Mouse (Mus musculus): ENCODE results near the gene Pigm.

Gene Pigm

DNA sequence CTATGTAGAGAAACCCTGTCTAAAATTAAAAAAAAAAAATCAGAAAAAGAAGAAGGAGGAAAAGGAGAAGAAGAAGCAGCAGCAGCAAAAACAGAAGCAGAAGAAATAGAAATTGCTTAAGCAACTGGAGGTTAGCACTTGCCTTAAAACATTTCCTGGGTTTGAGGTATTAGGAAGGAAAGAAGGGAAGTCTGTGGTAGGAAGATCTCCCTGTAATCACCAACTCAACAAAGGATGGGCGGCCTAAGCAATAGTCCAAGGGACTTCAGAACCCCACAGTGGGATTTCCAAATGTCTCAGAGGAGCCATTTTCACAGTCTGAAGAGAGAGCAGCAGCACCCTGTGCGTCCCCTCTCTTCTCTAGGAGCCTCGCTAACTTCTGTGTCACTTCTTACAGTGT lies 23.9 kb upstream of the Pigm start:
- no peak for DNase-seq

GRCm38 (mm10) chr1:172355336-172355735 lies 21.0 kb upstream of the Pigm start:
- DNase-seq = no peak

DNA sequence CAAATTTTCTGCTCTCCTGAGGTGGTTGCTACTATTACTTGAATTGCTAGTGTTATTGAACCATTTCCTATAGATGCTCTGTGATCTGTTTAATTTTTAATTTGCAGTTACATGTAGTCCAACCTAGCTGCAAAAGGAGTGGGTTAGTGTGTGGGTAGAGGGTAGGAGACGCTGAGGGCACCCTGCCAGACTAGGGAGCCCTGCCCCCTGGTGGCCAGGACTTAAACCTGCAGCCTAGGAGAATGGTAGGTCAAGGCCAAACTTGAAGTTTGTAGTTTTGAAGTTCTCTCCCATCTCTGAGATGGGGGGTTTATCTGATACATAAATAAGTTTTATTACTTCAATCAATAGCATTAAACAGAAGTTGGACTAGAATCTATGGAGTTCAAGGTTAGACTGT lies 18.8 kb upstream of the Pigm start:
- DNase-seq = peak; percentile 50 to 57

- DNase-seq = no peak
Measured at GRCm38 (mm10) chr1:172358341-172358740, 18.0 kb upstream of the Pigm start.

- peak in 1 of 2 experiments; percentile 49 for DNase-seq
Measured at GRCm38 (mm10) chr1:172364684-172365083, 11.7 kb upstream of the Pigm start.

DNA sequence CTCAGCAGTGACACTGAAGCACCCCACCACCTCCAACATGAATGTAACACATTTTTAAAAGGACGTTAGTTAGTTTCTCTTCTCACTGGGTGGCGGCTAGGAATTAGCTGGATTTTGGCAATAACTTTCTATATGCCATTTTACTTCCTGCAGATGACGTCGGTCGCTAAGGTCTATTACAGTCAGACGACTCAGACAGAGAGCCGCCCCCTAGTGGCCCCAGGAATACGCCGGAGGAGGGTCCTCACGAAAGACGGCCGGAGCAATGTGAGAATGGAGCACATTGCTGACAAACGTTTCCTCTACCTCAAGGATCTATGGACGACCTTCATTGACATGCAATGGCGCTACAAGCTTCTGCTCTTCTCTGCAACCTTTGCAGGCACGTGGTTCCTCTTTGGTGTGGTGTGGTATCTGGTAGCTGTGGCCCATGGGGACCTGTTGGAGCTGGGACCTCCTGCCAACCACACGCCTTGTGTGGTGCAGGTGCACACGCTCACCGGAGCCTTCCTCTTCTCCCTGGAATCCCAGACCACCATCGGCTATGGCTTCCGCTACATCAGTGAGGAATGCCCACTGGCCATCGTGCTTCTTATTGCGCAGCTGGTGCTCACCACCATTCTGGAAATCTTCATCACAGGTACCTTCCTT lies 7.5 kb upstream of the Pigm start:
- no peak for DNase-seq

- peak in 1 of 2 experiments; percentile 21 for DNase-seq
Measured at GRCm38 (mm10) chr1:172376758-172377458, 562 bp downstream of the Pigm start.

- DNase-seq = peak; percentile 61 to 65
Measured at GRCm38 (mm10) chr1:172380066-172380465, 3.7 kb downstream of the Pigm start.

DNA sequence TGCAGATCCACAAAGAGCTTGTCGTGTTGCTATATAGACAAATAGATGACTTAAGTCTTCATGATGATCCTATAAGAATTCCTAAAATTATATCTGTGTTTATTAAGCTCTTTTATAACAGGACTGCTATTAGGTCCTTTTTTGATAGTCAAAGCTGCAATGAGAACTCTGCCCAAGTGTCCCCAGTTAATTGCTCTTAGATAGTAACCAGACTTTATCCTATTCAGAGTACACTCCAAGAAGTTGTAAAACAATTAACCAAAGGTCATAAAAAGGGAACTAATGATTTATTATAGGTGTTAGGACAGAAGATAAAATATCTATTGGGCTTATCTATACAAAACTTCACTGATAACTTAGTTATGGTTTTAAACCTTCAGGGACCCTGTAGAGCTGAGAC lies 5.7 kb downstream of the Pigm start:
- no peak for DNase-seq

DNA sequence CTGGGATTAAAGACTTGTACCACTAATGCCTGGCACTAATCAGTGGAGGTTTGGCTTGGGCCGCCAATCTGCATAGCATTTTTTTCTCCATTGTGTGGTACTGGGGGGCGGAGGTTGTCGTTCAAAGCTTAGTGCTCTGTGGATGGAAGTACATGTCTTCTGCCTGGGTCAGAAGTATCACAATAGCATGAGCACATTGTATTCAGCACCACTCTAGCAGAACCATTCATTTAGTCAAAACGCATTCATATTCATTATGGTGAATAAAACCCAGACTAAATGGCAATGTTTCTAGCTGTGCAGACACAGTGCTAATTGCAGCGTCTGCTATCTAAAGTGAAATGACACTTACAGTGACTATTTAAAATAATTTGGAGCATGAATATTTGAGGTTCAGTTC lies 10.9 kb downstream of the Pigm start:
- no peak for DNase-seq

- no peak for DNase-seq
Measured at GRCm38 (mm10) chr1:172390769-172391168, 14.4 kb downstream of the Pigm start.

DNA sequence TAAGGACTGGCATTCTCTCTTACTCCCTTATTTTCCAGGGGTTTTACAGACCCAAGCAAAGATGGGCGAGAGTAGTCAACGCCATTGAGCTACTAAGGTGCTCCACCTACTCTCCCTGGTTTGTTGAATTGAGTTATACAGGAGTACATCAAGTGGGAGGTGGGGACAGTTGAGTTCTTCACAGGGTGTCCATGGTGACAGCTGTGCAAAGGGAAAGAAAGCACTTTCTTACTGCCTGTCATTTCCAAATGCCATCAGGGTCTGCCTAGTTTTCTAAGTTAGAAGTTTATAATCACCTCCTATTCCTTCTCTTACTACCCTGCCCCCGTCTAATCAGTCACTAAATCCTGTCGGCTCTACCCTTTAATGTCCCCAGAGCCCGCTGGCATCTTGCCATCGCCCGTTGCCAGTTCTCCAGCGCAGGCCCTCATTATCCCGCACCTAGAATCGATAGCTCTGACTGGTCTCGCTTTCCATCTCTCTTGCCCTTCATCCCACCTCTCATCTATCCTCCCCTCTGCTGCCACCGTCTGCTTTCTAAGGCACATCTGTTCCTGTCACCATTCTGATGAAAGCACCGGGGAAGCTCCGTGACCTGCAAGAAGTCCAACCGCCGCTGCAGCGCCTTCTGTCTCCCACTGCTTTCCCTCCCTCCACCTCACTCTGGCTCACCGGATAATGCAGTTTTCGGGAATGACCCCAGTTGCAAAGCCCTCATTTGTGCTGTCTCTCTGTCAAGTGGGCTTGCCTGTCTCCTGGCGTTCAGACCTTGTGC lies 15.6 kb downstream of the Pigm start:
- no peak for DNase-seq

DNA sequence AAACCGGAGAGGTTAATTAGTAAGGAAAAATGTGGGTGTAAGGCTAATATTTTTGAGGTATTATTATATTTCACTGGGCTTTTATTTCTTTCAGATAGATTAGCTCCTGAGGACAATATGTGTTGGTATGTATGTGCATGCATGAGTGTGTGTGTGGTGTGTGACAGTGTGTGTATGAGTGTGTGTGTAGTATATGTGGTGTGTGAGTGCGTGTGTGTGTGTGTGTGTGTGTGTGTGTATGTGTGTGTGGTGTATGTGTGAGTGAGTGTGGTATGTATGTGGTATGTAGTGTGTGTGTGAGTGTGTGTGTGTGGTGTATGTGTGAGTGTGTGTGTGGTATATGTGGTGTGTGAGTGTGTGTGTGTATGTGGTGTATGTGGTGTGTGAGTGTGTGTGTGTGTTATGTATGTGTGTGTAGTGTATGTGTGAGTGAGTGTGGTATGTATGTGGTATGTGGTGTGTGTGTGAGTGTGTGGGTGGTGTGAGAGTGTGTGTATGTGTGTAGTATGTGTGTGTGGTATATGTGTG lies 16.4 kb downstream of the Pigm start:
- no peak for DNase-seq

DNA sequence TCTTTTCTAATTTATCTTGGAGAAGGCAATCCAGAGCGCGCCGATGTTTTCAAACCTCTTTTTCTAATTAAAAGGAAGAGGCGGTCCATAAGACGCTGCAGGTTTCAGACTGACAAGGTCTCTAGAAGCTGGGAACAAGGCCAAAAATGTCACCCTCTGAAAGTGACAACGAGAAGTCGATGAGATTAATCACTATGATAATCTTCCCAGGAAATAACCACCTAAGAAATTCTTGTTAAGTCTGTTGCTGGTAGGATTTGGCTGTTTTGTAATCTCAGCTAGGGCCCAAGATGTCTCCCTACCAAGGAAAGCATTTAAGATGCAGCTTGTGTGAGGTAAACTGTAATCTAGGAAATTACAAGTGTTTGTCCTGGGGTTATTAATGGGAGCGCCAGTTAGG lies 17.4 kb downstream of the Pigm start:
- no peak for DNase-seq

GRCm38 (mm10) chr1:172396996-172397752 lies 20.8 kb downstream of the Pigm start:
- DNase-seq = no peak

DNA sequence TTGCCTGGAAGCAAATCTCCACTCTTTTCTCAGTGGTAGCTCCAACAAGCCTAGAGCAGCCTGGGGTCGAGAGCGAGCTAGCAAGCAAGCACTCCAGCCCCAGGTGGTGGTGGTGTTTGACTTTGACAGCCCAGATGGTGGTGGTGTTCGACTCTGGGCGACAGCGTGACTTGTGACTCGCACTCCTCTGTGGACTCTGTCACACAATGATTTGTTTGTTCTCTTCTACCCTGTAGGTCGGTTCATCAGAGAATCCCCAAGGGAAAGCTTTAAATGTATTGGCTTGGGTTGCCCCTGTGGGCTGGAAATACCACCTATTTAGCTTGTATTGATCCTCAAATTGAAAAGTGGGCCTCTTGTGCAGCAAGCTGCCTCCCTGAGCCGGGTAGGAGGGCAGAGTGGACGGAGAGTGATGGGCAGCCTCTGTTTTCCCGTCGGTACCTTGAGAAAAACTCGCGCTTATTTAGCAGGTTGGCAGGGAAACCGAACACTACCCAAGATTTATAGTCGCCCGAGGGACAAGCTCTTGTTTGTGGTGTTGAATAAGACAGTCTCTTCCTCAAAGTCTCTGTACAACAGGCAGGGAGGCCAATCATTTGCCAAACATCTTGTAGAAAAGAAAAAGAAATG lies 29.8 kb downstream of the Pigm start:
- DNase-seq = no peak

GRCm38 (mm10) chr1:172408996-172409395 lies 32.6 kb downstream of the Pigm start:
- DNase-seq = peak in 1 of 2 experiments; percentile 23

DNA sequence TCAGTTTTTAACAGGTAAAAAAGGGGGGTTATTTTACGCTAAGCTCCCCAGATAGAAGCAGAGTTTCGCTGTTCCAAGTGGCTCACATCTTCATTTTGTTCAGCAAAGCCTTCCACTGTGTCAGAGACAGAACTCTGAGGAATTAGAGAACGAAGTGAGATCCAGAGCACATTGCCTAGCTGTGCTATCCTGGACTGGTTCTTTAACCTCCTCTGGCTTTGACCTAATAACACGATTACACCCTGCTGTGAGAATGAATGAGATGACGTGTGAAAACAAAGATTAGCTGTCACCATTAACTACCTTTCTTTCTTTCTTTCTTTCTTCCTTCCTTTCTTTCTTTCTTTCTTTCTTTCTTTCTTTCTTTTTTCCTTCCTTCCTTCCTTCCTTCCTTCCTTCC lies 33.1 kb downstream of the Pigm start:
- no peak for DNase-seq

- DNase-seq = peak; percentile 33 to 77
Measured at GRCm38 (mm10) chr1:172410806-172411205, 34.5 kb downstream of the Pigm start.

DNA sequence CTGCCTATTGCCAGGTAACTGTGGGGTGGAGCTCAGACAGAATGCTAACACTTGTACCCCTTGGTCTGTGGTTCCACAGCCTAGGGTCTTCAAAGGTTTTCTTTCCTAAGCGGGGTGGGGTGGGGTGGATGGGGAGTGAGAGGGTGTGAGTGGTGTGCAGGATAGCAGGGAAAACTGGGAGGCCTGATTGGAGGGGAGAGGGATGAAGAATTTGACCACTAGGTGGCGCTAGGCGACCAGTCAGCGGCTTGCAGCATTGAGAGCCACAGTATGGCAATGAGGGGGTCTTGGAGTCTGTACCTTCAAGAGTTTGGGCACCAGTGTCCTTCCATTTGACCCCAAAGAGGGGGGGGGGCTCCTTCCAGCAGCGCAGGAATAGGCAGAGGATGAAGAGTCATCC lies 35.9 kb downstream of the Pigm start:
- DNase-seq = peak; percentile 30 to 72

GRCm38 (mm10) chr1:172413491-172414230 lies 37.3 kb downstream of the Pigm start:
- DNase-seq = peak in 1 of 2 experiments; percentile 25

DNA sequence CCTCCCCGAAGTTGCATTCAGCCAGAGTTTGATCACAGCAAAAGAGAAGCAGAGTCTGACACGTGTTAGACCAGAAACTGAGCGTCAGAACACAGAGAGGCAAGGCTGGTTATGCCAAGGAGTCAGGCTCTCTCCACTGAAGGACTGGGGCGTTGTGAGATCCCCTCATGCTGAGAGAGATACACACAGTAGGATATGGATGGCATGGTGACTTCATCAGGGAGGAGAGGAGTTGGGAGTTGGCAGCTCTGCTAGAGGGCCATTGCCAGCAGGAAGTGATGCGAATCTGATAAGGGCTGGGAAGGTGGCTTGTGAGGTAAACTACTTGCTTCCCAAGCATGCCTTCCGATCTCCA lies 37.9 kb downstream of the Pigm start:
- DNase-seq = no peak
